In the genomic region with DNA sequence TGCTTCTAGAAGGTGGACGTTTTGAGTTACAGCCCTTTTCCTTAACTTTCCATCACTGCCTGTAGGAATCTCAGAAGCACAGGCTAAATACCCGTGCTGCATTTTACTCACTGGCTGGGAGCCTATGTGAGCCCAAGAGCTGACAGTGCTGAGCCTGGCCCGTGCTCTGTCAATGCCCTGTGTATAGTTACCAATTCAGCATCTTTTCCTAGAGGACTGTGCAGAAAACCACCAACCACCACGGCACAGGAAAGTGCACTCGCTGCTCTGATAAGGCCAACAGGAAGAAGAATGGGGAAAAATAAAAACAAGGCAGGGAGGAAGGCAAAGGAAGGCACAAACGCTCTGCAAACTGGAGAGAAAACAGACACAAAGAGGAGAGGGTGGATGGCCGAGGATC, we compare ENCODE assay signal across 26 mouse cellular contexts.
DNase-seq lines count a peak whose midpoint lies in the region; ATAC-seq lines count a peak whose summit lies in the region.
"Had no signal": no experiment of that assay in that cellular context is flagged by ENCODE, and none has a peak within 500 bp of the region (broad histone marks: within the 10 kb centered on the region; RNA-seq: fewer than 3 reads in every experiment).

No protein-coding gene starts in this region.

- H3K9ac ChIP-seq in forebrain, embryonic 14.5 days (ENCODE audit: low read length), result no peak overlapping the region
- no peak overlapping the region for H3K9ac ChIP-seq in heart, embryonic 14.5 days (ENCODE audit: low read length)
- no peak overlapping the region for H3K9ac ChIP-seq in neural tube, embryonic 15.5 days (replicated peaks)
- H3K9ac ChIP-seq: embryonic facial prominence, embryonic 13.5 days; hindbrain, embryonic 14.5 days; midbrain, embryonic 15.5 days; neural tube, embryonic 13.5 days had no signal

- ATAC-seq in forebrain, embryonic 14.5 days, result no peak
- no peak for ATAC-seq in heart, embryonic 14.5 days (ENCODE audit: insufficient number of reproducible peaks, insufficient read depth, low FRiP score, low read depth)
- no peak for ATAC-seq in neural tube, embryonic 15.5 days (ENCODE audit: low FRiP score)
- ATAC-seq: CD4-positive, CD25-positive, alpha-beta regulatory T cell, adult 4 months; forebrain, embryonic 16.5 days; midbrain, embryonic 15.5 days had no signal

- DNase-seq in forebrain, embryonic 10.5 days (ENCODE audit: extremely low spot score, low spot score), result no peak
- no peak for DNase-seq in forebrain, embryonic 14.5 days (ENCODE audit: low spot score)
- DNase-seq in heart, postnatal 14 days, result no peak
- no peak for DNase-seq in neural tube, embryonic 10.5 days (ENCODE audit: extremely low spot score, low spot score)
- DNase-seq in kidney, postnatal 10 days, result no peak
- DNase-seq in gastrocnemius, postnatal 4 days (ENCODE audit: low spot score in 2 of 2), result no peak
- DNase-seq: adrenal gland, postnatal 14 days; cerebellum, adult 8-10 months; cerebellum, postnatal 36 days; gastrocnemius, postnatal 14 days; kidney, adult 8-10 months; kidney, postnatal 14 days; left cerebral cortex, postnatal 4 days; lung, adult 2 months; lung, postnatal 14 days; right cerebral cortex, postnatal 4 days; thymus, postnatal 14 days had no signal

- intact Hi-C loops in heart, postnatal 14 days (cut with DNase I), result no loop called here

- no peak overlapping the region for H3K4me3 ChIP-seq in forebrain, embryonic 10.5 days
- no peak overlapping the region for H3K4me3 ChIP-seq in forebrain, embryonic 14.5 days (ENCODE audit: low read depth, low read length)
- no peak overlapping the region for H3K4me3 ChIP-seq in heart, embryonic 14.5 days (ENCODE audit: control insufficient read depth in 1 of 2, insufficient read depth in 1 of 2, low read depth in 1 of 2, low read length in 2 of 2)
- no peak overlapping the region for H3K4me3 ChIP-seq in neural tube, embryonic 15.5 days (replicated peaks)
- H3K4me3 ChIP-seq: embryonic facial prominence, embryonic 13.5 days; erythroblast, embryonic 14.5 days; midbrain, embryonic 15.5 days; neural tube, embryonic 13.5 days had no signal

- no peak overlapping the region for H3K4me2 ChIP-seq in forebrain, embryonic 14.5 days (ENCODE audit: low read length)
- no peak overlapping the region for H3K4me2 ChIP-seq in heart, embryonic 14.5 days (ENCODE audit: low read length)
- no peak overlapping the region for H3K4me2 ChIP-seq in neural tube, embryonic 15.5 days
- H3K4me2 ChIP-seq: embryonic facial prominence, embryonic 13.5 days; hindbrain, embryonic 14.5 days; midbrain, embryonic 15.5 days; neural tube, embryonic 13.5 days had no signal

- no peaks in the 10 kb centered on the region for H3K9me3 ChIP-seq in forebrain, embryonic 10.5 days
- H3K9me3 ChIP-seq in forebrain, embryonic 14.5 days (replicated peaks; ENCODE audit: control insufficient read depth, low read length), result no peaks in the 10 kb centered on the region
- no peaks in the 10 kb centered on the region for H3K9me3 ChIP-seq in heart, embryonic 14.5 days (ENCODE audit: control insufficient read depth, low read length)
- H3K9me3 ChIP-seq in neural tube, embryonic 15.5 days (replicated peaks), result no peaks in the 10 kb centered on the region
- H3K9me3 ChIP-seq: embryonic facial prominence, embryonic 13.5 days; midbrain, embryonic 15.5 days; neural tube, embryonic 13.5 days had no signal

- no peaks in the 10 kb centered on the region for H3K36me3 ChIP-seq in forebrain, embryonic 10.5 days (replicated peaks)
- H3K36me3 ChIP-seq in forebrain, embryonic 14.5 days (ENCODE audit: control insufficient read depth, insufficient read depth, low read length), result no peaks in the 10 kb centered on the region
- no peaks in the 10 kb centered on the region for H3K36me3 ChIP-seq in heart, embryonic 14.5 days (ENCODE audit: control insufficient read depth, insufficient read depth, low read length)
- no peaks in the 10 kb centered on the region for H3K36me3 ChIP-seq in neural tube, embryonic 15.5 days
- H3K36me3 ChIP-seq: embryonic facial prominence, embryonic 13.5 days; midbrain, embryonic 15.5 days; neural tube, embryonic 13.5 days had no signal

- WGBS in forebrain, embryonic 10.5 days, result 59% methylated on average over 7 of the region's 7 CpGs
- 44% methylated on average over 7 of the region's 7 CpGs for WGBS in forebrain, embryonic 14.5 days
- WGBS in heart, embryonic 14.5 days, result 24% methylated on average over 7 of the region's 7 CpGs
- WGBS in neural tube, embryonic 15.5 days, result 43% methylated on average over 7 of the region's 7 CpGs

- H3K27me3 ChIP-seq in forebrain, embryonic 10.5 days (ENCODE audit: poor library complexity, severe bottlenecking), result no peaks in the 10 kb centered on the region
- no peaks in the 10 kb centered on the region for H3K27me3 ChIP-seq in forebrain, embryonic 14.5 days (replicated peaks; ENCODE audit: control insufficient read depth, insufficient read depth, low read length)
- no peaks in the 10 kb centered on the region for H3K27me3 ChIP-seq in heart, embryonic 14.5 days (ENCODE audit: control insufficient read depth, insufficient read depth, low read length)
- H3K27me3 ChIP-seq in neural tube, embryonic 15.5 days (replicated peaks), result no peaks in the 10 kb centered on the region
- H3K27me3 ChIP-seq: embryonic facial prominence, embryonic 13.5 days; midbrain, embryonic 15.5 days; neural tube, embryonic 13.5 days had no signal

- peak overlapping the region; percentile 58; the same call in 1 of the 2 replicates for H3K27ac ChIP-seq in forebrain, embryonic 10.5 days
- H3K27ac ChIP-seq in forebrain, embryonic 14.5 days (ENCODE audit: low read depth, low read length), result no peak overlapping the region
- peak overlapping the region; percentile 47 to 49; a peak in 2 of 4 replicates for H3K27ac ChIP-seq in heart, embryonic 14.5 days (replicated peaks in 1 of 2; ENCODE audit: control insufficient read depth in 1 of 2, insufficient read depth in 1 of 2, low read depth in 2 of 2, low read length in 2 of 2)
- peak overlapping the region; percentile 37; the same call in 1 of the 2 replicates for H3K27ac ChIP-seq in neural tube, embryonic 15.5 days (replicated peaks)
- H3K27ac ChIP-seq: embryonic facial prominence, embryonic 13.5 days; hindbrain, embryonic 14.5 days; midbrain, embryonic 15.5 days; neural tube, embryonic 13.5 days had no signal

- H3K4me1 ChIP-seq in forebrain, embryonic 10.5 days, result peaks cover 18% of the 10 kb centered on the region
- no peaks in the 10 kb centered on the region for H3K4me1 ChIP-seq in forebrain, embryonic 14.5 days (ENCODE audit: control insufficient read depth, insufficient read depth, low read length)
- peaks cover 12 to 23% of the 10 kb centered on the region in 2 experiments for H3K4me1 ChIP-seq in heart, embryonic 14.5 days (ENCODE audit: control insufficient read depth in 2 of 2, insufficient read depth in 2 of 2, low read length in 2 of 2)
- H3K4me1 ChIP-seq in neural tube, embryonic 15.5 days, result peaks cover 4% of the 10 kb centered on the region
- H3K4me1 ChIP-seq: embryonic facial prominence, embryonic 13.5 days; midbrain, embryonic 15.5 days had no signal
